Mouse (Mus musculus) heart, adult 2 months (tissue): ENCODE results near the gene Rbfox2. TPM values are rescaled to one million over a fixed set of nuclear protein-coding genes. Genes with fewer than 3 reads are reported as not detected.
A peak's percentile ranks its signal among the peaks of the same experiment; 100 is the strongest.

Experiments
- DNase-seq, 2 experiments: peaks; one replicate each; pipeline ENCODE4 v3.0.0; 2021
- H3K27ac ChIP-seq: fragments of 200-600 bp; 2 replicates; pipeline ENCODE4 v1.8.1; 2022
- H3K27me3 ChIP-seq: fragments of 200-500 bp; 2 replicates; pipeline ENCODE4 v1.6.1; 2012; ENCODE audit warnings: mild to moderate bottlenecking, low read length, inconsistent platforms, mixed read lengths; ENCODE audit not compliant: control insufficient read depth, insufficient read depth
- H3K36me3 ChIP-seq: fragments of 200-500 bp; 2 replicates; pipeline ENCODE4 v1.6.1; 2012; ENCODE audit warnings: low read length, inconsistent platforms; ENCODE audit not compliant: control insufficient read depth, insufficient read depth
- H3K4me1 ChIP-seq: fragments of 200-500 bp; 2 replicates; pipeline ENCODE4 v1.6.1; 2011; ENCODE audit warnings: low read length; ENCODE audit not compliant: control insufficient read depth, insufficient read depth
- H3K4me3 ChIP-seq: fragments of 200-600 bp; 2 replicates; pipeline ENCODE4 v1.8.1; 2022
- H3K79me2 ChIP-seq: fragments of 200-500 bp; replicated peaks from 2 replicates; pipeline ENCODE4 v1.6.1; 2012; ENCODE audit warnings: mild to moderate bottlenecking, inconsistent platforms, low read length, moderate library complexity, mixed read lengths; ENCODE audit not compliant: control insufficient read depth, insufficient read depth
- H3K9ac ChIP-seq: fragments of 200-500 bp; 2 replicates; pipeline ENCODE4 v1.6.1; 2012; ENCODE audit warnings: low read depth, mild to moderate bottlenecking, control low read depth, inconsistent platforms, low read length, mixed read lengths
- CTCF ChIP-seq: fragments of 200-600 bp; IDR thresholded peaks from 2 replicates; pipeline ENCODE4 v1.8.1; 2022; ENCODE audit warnings: antibody characterized with exemption, mild to moderate bottlenecking, moderate library complexity
- EP300 ChIP-seq: fragments of 200-500 bp; IDR thresholded peaks from 2 replicates; pipeline ENCODE4 v1.6.1; 2011; ENCODE audit warnings: low read depth, low read length, control low read depth; ENCODE audit not compliant: insufficient read depth
- POLR2A ChIP-seq: fragments of 200-500 bp; IDR thresholded peaks from 2 replicates; pipeline ENCODE4 v1.6.1; 2011; ENCODE audit warnings: mild to moderate bottlenecking, low read depth, low read length, control low read depth; ENCODE audit not compliant: insufficient read depth
- WGBS: fragments of 180-500 bp; shearing (Covaris S2); methylation state at CpG from one replicate; pipeline ENCODE4 v1.1.7; 2018; 5-methylcytosine and 5-hydroxymethylcytosine counted together
- intact Hi-C: fragments of 180-260 bp; cut with DNase I; formaldehyde crosslinking; loops from one replicate; pipeline ENCODE4 v1.15.1; 2025
- polyA plus RNA-seq: library from polyadenylated mRNA; depleted of rRNA; stranded (reverse); fragments of >200 nt; gene quantifications from 2 replicates; pipeline ENCODE4 v1.2.3, GENCODE M21; 2012
- total RNA-seq, 2 experiments: library from RNA; stranded (reverse); gene quantifications; 2 replicates each; pipeline ENCODE4 v1.2.3; 2021

The Rbfox2 gene
- total and polyA plus RNA-seq, 3 experiments = 86.0 to 110 (median 106) TPM

DNA sequence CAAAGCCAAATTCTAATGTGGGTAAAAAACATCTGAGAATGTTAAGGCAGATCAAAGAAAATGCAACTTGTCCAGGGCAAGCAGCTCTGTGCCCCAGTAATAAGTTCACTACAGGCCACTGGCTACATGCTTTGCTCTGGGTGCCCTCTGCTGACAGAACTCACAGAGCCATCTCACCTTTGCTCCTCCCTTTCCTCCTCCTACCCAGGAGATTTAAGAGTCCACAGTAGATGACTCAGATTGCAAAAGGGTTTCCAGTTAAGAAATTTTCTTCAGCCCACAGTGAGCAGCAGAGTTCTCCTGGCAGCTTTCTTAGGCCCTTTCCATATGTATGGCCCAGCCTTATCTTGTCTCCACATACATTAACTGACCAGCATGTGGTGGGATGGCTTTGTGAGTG, 86.7 kb downstream of the Rbfox2 start:
- Histone ChIP-seq H3K79me2 (peaks cover 3% of the 10 kb centered on the region; the same call in 1 of the 2 replicates), H3K36me3 (peaks cover 8% of the 10 kb centered on the region), H3K9ac (no peak overlapping the region), H3K27ac (peak overlapping the region; percentile 36; the same call in 1 of the 2 replicates), H3K4me1 (peaks cover 24% of the 10 kb centered on the region), H3K27me3 (no peaks in the 10 kb centered on the region), H3K4me3 (no peak overlapping the region)
- TF ChIP-seq EP300 (peak; percentile 94), CTCF (peak; percentile 84), POLR2A (no peak)
- peak in 1 of 2 experiments; percentile 63 for DNase-seq
- intact Hi-C loops = loop anchor here (2.0 to 5.0 kb wide), 3 partner anchors 113 to 248 kb away; no protein-coding TSS in a partner anchor

DNA sequence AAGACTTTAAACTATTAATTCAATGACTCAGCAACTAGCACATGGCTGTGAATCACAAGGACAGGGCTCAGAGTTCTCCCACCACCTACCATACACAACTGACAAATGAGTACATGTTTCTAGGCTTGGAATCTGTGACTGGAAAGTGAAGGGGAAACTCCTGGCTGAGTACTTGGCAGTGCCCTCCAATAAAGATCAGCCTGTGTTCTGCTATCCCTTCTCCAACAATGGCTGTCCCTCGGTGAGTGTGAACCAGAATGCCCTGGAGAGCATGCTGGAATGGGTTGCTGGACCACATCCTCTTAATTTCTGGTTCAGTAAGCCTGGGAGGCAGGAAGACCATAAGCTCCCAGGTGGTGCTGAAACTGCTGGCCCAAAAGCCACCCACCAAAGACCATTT, 87.2 kb downstream of the Rbfox2 start:
- Histone ChIP-seq H3K4me3 (no peak overlapping the region), H3K4me1 (peaks cover 25% of the 10 kb centered on the region), H3K27me3 (no peaks in the 10 kb centered on the region), H3K79me2 (peaks cover 3% of the 10 kb centered on the region; the same call in 1 of the 2 replicates), H3K9ac (no peak overlapping the region), H3K27ac (peak overlapping the region; percentile 36; the same call in 1 of the 2 replicates), H3K36me3 (peaks cover 8% of the 10 kb centered on the region)
- TF ChIP-seq EP300 (no peak), POLR2A (no peak), CTCF (no peak)
- DNase-seq = no peak
- WGBS = 6% methylated on average over 1 of the region's 1 CpGs
- intact Hi-C loops = loop anchor here (5.0 kb wide), 1 partner anchor 237 kb away; no protein-coding TSS in a partner anchor

DNA sequence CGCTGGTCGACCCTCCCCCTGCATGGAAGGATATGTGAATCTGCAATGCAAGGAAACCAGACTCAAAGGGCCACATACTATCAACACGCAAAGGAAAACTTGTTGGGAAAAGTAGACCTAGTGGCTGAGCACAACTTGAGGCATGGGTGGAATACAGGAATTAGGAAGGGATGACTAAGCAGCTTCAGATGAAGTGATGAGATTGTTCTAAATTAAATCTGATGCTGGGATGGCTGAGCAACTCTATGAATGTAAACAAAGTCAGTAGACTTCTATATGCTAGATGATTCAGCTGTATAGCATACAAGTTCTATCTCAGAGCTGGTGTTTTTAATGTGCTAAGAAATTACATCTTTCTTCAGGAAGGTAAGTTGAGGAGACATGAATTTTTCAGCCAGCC, 88.8 kb downstream of the Rbfox2 start:
- WGBS = 75% methylated on average over 3 of the region's 3 CpGs
- Histone ChIP-seq H3K9ac (no peak overlapping the region), H3K4me3 (no peak overlapping the region), H3K4me1 (peaks cover 33% of the 10 kb centered on the region), H3K79me2 (peaks cover 1% of the 10 kb centered on the region; the same call in 1 of the 2 replicates), H3K27me3 (no peaks in the 10 kb centered on the region), H3K27ac (no peak overlapping the region), H3K36me3 (peaks cover 8% of the 10 kb centered on the region)
- no peak for DNase-seq
- intact Hi-C loops = loop anchor here (5.0 kb wide), 1 partner anchor 236 kb away; no protein-coding TSS in a partner anchor
- TF ChIP-seq POLR2A (no peak), CTCF (no peak), EP300 (no peak)

DNA sequence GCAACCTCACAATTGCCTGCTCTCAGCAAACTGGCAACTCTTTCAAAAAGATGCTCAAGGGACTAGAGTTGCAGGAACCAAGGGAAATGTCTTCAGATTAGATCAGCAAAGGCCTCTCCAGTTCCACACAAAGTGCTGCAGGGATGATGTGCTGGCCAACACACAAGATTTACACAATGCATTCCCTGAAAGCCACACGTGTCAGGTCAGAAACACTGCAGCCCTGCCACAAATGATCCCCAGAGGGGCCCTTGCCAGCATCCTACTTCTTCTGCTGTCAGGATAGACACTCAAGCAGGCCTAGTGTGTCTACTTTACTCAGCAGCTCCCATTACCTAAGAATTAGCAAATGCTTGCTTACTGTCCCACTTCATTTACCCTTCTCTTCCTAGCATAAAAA, 89.3 kb downstream of the Rbfox2 start:
- Histone ChIP-seq H3K27me3 (no peaks in the 10 kb centered on the region), H3K27ac (no peak overlapping the region; the same call in 1 of the 2 replicates), H3K9ac (no peak overlapping the region), H3K79me2 (peaks cover 1% of the 10 kb centered on the region; the same call in 1 of the 2 replicates), H3K36me3 (peaks cover 8% of the 10 kb centered on the region), H3K4me1 (peaks cover 34% of the 10 kb centered on the region), H3K4me3 (no peak overlapping the region)
- DNase-seq = no peak
- TF ChIP-seq CTCF (no peak), POLR2A (no peak), EP300 (no peak)
- 19% methylated on average over 1 of the region's 1 CpGs for WGBS
- intact Hi-C loops = loop anchor here (5.0 kb wide), 1 partner anchor 235 kb away; no protein-coding TSS in a partner anchor

DNA sequence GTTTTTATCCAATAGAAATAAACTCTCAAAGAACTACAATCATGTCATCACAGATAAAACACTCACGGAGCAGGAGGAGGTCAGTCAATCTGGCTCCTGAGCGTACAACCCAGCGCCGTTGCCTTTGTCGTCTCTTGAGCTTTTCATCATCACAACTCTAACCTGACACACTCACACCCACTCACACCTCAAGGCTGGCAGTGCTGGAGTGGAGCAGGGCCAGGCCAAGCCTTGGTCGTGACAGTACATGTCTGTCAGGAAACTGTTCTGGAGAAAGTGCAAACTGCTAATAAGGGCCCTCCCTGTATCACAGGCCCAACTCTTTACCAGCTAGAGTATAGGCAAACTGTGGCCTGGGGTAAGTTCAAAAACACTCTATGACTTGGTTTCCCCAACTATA, 90.1 kb downstream of the Rbfox2 start:
- Histone ChIP-seq H3K9ac (no peak overlapping the region), H3K4me3 (no peak overlapping the region), H3K27me3 (no peaks in the 10 kb centered on the region), H3K4me1 (peaks cover 36% of the 10 kb centered on the region), H3K79me2 (peaks cover 1% of the 10 kb centered on the region; the same call in 1 of the 2 replicates), H3K27ac (no peak overlapping the region; the same call in 1 of the 2 replicates), H3K36me3 (peaks cover 13% of the 10 kb centered on the region)
- intact Hi-C loops = loop anchor here (5.0 kb wide), 1 partner anchor 234 kb away; no protein-coding TSS in a partner anchor
- DNase-seq = no peak
- no peak for TF ChIP-seq POLR2A
- 61% methylated on average over 6 of the region's 6 CpGs for WGBS

DNA sequence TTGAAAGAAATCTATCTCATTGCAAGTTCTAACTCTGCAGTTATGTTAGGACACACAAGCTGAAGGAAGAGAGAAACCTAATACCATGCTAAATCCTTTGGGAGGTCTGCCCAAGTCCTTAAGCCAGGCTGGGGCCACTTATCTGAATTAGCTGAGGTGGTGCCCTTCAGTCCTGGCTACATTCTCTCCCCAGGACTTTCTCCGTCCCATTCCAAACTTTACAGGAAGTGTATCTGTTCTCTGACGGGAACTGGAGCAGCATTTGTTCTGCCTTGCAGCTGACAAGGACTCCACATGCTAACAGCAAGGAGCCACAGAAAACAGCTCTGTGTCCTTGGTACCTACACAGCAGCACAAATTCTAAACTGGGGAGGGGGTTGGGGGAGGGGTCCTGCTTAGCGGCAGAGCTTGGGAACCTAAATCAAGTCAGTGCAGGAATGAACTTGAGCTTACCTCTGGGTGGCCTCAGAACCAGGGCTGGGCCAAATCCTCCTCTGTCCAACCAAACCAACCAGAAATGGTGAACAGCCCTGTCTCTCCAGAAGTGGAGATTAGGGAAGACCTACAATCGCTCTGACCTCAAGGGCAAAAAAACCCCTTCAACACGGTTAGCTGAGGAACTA, 91.5 kb downstream of the Rbfox2 start:
- WGBS = 9% methylated on average over 5 of the region's 5 CpGs
- peak overlapping the region; percentile 49 for H3K9ac ChIP-seq
- DNase-seq = peak in 1 of 2 experiments; percentile 36
- intact Hi-C loops = loop anchor here (2.0 to 5.0 kb wide), 2 partner anchors 20 to 233 kb away; no protein-coding TSS in a partner anchor
- H3K4me1 ChIP-seq = peaks cover 40% of the 10 kb centered on the region
- TF ChIP-seq EP300 = 0 out of 2 replicates have a peak, but pooled peaks have one; percentile 52
- TF ChIP-seq POLR2A = no peak
- TF ChIP-seq CTCF = no peak
- H3K36me3 ChIP-seq = peaks cover 13% of the 10 kb centered on the region
- no peaks in the 10 kb centered on the region for H3K27me3 ChIP-seq
- no peak overlapping the region for H3K4me3 ChIP-seq
- peak overlapping the region; percentile 89 for H3K27ac ChIP-seq
- peaks cover 1% of the 10 kb centered on the region for H3K79me2 ChIP-seq
